Mouse (Mus musculus) activated CD4-positive, CD25-positive, alpha-beta regulatory T cell (primary cell): ENCODE measurements around the gene Uba1. TPM values are rescaled to one million over a fixed set of nuclear protein-coding genes. Genes with fewer than 3 reads are reported as not detected.

Experiments used
- polyA plus RNA-seq, 2 experiments: library from polyadenylated mRNA; unstranded; fragments of 100-300 nt; shearing (Covaris generic); gene quantifications; one replicate each; pipeline ENCODE4 v1.2.1; 2017

Gene Uba1
- 100 to 1,000 TPM; 165 to 249 TPM for polyA plus RNA-seq

DNA sequence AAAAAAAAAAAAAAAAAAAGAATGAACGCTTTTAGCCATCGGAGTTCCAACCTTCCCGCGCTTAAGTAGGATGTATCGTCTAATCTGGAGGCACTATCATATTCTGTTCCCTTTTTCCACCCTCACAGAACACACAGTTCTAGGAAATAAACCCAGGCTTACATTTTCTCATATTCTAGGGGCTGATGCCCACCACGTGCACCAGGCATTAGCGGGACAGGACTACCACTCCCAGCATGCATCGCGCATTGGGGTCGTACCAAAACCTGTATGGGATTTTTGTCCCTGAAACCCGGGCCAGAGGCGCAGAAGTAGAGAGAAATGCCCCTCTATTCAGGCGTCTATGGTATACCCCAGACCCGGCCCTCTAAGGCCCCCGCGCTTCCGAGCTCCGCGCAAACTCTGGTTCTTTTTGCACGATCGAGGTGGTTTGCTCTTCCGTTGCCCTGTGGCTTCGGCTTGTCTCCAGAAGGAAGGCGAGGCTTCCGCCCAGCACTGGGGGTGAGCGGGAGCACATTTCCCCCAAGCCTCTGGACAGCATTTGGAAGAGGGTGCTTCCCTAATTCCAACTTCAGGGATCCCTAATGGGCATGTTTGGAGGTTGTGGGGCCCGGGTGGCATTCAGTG lies at the start of gene Uba1:
Gene Uba1, plus strand, starts transcription at position 301 of the 627 bp plus-strand sequence.

GRCm38 (mm10) chrX:20617176-20617902 lies 40.8 kb upstream of the Uba1 start, which contains the start of the genes Rbm10 and Ndufb11:
Gene Rbm10, plus strand, starts transcription at chrX:20617503.
Gene Ndufb11, minus strand, starts transcription at chrX:20617619.

DNA sequence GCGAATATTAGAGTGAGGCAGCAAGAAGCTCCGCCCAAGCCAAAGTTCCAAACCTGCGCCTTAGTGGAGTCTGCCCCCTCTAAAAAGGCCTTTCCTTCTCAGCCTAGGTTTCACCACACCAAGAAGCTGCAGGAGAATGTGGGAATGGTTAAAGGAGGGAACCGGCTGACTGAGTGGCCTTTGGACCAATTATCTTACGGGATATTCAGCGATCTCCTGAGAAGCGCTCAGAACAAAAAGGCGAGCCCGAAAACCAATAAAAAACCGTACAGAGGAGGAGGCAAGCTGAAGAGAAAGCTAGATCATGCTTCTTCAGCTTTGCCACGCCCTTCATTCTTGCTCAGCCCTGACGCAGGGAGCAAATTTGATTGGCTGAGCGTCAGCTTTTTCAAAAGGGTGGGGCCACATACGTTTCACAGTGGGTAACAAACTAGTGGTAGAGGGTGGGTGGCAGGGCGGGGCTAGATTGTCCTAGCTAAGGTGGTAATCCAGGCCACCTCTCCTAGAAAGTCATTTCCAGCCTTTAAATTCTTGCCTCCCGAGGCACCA lies 29.5 kb downstream of the Uba1 start, which contains the start of gene Cdk16:
Gene Cdk16, plus strand, starts transcription at position 436 of the 549 bp plus-strand sequence.

GRCm38 (mm10) chrX:20703741-20704290 lies 45.7 kb downstream of the Uba1 start, which contains the start of gene Usp11:
Gene Usp11, plus strand, starts transcription at chrX:20703906.

Other genes with a start within 250 kb of the Uba1 start
- 1 to 10 TPM; 3.0 to 3.3 TPM for gene Jade3, start 232.6 kb upstream of the Uba1 start, polyA plus RNA-seq
- gene Rgn, start 108.5 kb upstream of the Uba1 start, polyA plus RNA-seq = not detected
- 10 to 100 TPM; 34.2 to 56.1 TPM for gene Rbm10, start 40.8 kb upstream of the Uba1 start, polyA plus RNA-seq
- 100 to 1,000 TPM; 186 to 218 TPM for gene Ndufb11, start 40.7 kb upstream of the Uba1 start, polyA plus RNA-seq
- 10 to 100 TPM; 58.2 to 67.7 TPM for gene Cdk16, start 29.6 kb downstream of the Uba1 start, polyA plus RNA-seq
- gene Usp11, start 45.6 kb downstream of the Uba1 start, polyA plus RNA-seq = 10 to 100 TPM in 1 of 2 experiments, 1 to 10 TPM in 1; 5.9 to 13.9 TPM
- 100 to 1,000 TPM; 133 to 139 TPM for gene Araf, start 139.5 kb downstream of the Uba1 start, polyA plus RNA-seq
- gene Timp1, start 211.8 kb downstream of the Uba1 start, polyA plus RNA-seq = 1 to 10 TPM in 1 of 2 experiments, not detected in 1; 1.5 TPM